Mouse (Mus musculus) lung, adult 2 months (tissue): Measurements from ENCODE around the gene Rgp1. TPM values are rescaled to one million over a fixed set of nuclear protein-coding genes. Genes with fewer than 3 reads are reported as not detected.

ENCODE experiments used
- DNase-seq: peaks from one replicate; pipeline ENCODE4 v3.0.0; 2022
- H3K4me1 ChIP-seq: fragments of 200-500 bp; 2 replicates; pipeline ENCODE4 v1.6.1; 2011; ENCODE audit warnings: low read length; ENCODE audit not compliant: control insufficient read depth, insufficient read depth
- H3K4me3 ChIP-seq: fragments of 200-500 bp; replicated peaks from 2 replicates; pipeline ENCODE3; 2011; ENCODE audit warnings: low read depth, mild to moderate bottlenecking, control low read depth, low read length; ENCODE audit errors: extremely low read depth
- CTCF ChIP-seq: fragments of 200-500 bp; IDR thresholded peaks from 2 replicates; pipeline ENCODE4 v1.5.1; 2011; ENCODE audit warnings: mild to moderate bottlenecking, low read length, control low read depth; ENCODE audit not compliant: insufficient read depth
- POLR2A ChIP-seq: fragments of 200-500 bp; IDR thresholded peaks from 2 replicates; pipeline ENCODE4 v1.6.1; 2011; ENCODE audit warnings: low read depth, mild to moderate bottlenecking, control low read depth, low read length, borderline replicate concordance; ENCODE audit errors: extremely low read depth
- WGBS: fragments of 180-500 bp; shearing (Covaris S2); methylation state at CpG from one replicate; pipeline ENCODE4 v1.1.7; 2018; 5-methylcytosine and 5-hydroxymethylcytosine counted together
- polyA plus RNA-seq: library from polyadenylated mRNA; depleted of rRNA; stranded (reverse); fragments of >200 nt; gene quantifications from 2 replicates; pipeline ENCODE4 v1.2.3, GENCODE M21; 2012

Rgp1 gene
- polyA plus RNA-seq, 1 experiment, result 47.3 TPM

GRCm38 (mm10) chr4:43552437-43552836 lies 26.1 kb upstream of the Rgp1 start:
- H3K4me1 ChIP-seq, result no peaks in the 10 kb centered on the region; the same call in 1 of the 2 replicates
- WGBS, result 97% methylated on average over 5 of the region's 5 CpGs
- DNase-seq, result no peak
- no peak overlapping the region for H3K4me3 ChIP-seq
- TF ChIP-seq POLR2A, result no peak
- no peak for TF ChIP-seq CTCF

- peaks cover 10% of the 10 kb centered on the region for H3K4me1 ChIP-seq
- no peak for DNase-seq
- TF ChIP-seq POLR2A (no peak), CTCF (no peak)
- no peak overlapping the region for H3K4me3 ChIP-seq
Measured at GRCm38 (mm10) chr4:43553891-43554290, 24.6 kb upstream of the Rgp1 start.

DNA sequence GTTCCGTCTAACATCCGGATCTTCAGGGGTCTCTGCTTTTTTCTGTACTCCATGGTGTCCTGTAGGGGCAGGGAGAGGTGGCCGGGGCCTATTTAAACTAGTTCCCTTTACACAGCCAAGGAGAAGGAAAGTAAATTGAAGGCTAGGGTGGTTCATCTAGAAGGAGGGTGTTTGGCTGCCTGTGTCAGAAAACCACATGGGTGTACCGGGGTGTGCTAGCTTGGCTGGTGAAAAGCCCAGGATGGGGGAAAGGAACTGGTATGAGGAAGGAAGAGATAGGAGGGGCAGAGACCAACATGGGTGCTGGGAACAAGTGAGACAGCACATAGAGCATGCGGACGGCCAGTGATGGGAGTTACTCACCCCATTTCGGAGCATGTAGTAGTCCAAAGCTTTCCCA lies 22.6 kb upstream of the Rgp1 start:
- 91% methylated on average over 7 of the region's 7 CpGs for WGBS
- Histone ChIP-seq H3K4me1 (peaks cover 18% of the 10 kb centered on the region), H3K4me3 (no peak overlapping the region)
- TF ChIP-seq POLR2A, result no peak
- no peak for TF ChIP-seq CTCF
- DNase-seq, result no peak

GRCm38 (mm10) chr4:43558028-43558630 lies 20.4 kb upstream of the Rgp1 start:
- H3K4me3 ChIP-seq, result peak overlapping the region; percentile 23
- WGBS, result 4% methylated on average over 5 of the region's 5 CpGs
- TF ChIP-seq POLR2A (no peak), CTCF (no peak)
- DNase-seq, result peak; percentile 56
- H3K4me1 ChIP-seq, result peaks cover 19% of the 10 kb centered on the region

DNA sequence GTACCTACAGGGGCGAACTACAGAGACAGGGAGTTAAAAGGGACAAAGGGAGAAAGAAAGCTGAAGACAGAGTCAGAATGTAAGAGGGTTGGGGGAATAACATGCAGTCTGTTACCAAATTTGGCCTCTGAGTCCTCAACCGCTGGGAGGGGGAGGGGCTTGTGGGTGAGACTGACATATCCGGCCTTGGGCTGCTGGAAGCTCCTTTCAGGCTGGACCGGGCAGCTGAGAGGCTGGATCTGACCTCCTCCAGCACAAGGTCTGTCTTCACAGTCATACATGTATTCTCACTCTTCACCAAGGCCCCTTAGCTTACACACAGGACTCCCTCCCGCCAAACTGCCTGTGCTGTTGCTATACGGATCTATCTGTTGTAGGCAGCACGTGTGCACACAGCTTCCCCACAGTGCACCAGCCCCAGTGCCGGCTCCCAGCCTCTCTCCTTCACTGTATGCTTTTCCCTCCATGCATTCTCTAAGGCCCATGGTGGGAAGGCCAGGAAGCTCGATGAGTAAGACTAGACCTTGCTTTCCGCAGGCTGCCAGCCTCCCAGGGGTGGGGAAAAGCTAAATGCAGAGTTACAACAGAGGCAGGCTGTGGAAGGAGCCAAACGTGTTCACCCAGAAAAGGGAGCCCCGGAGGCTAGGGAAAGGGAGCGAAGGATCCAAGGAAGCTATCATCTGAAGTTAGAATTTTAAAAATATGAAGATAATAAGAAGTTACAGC lies 19.7 kb upstream of the Rgp1 start:
- DNase-seq, result no peak
- Histone ChIP-seq H3K4me1 (peaks cover 26% of the 10 kb centered on the region), H3K4me3 (peak overlapping the region; percentile 47)
- TF ChIP-seq CTCF (no peak), POLR2A (peak; percentile 78; the same call in 1 of the 2 replicates)
- 10% methylated on average over 13 of the region's 13 CpGs for WGBS

- no peak for DNase-seq
- Histone ChIP-seq H3K4me1 (peaks cover 30% of the 10 kb centered on the region), H3K4me3 (peak overlapping the region; percentile 33)
- no peak for TF ChIP-seq POLR2A
- no peak for TF ChIP-seq CTCF
- 35% methylated on average over 13 of the region's 13 CpGs for WGBS
Measured at GRCm38 (mm10) chr4:43559519-43560242, 18.8 kb upstream of the Rgp1 start.

DNA sequence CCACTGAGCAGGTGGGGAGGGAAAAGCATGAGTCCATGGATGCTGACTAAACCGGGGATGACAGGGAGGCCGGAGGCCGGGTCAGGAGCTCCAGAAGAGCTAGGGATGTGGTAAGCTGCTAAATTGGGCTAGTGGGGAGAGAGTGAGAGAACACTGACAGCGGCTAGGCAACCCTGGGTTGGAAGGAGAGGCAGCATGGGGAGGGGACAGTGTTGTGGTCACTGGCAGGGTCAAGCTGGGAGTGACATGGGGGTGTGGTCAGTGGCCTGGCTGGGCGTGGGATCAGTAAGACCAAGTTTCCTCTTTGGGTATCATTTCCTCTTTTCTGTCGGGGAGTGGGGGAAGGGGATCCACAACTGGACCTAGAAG lies 18.3 kb upstream of the Rgp1 start:
- peak; percentile 50 for DNase-seq
- no peak for TF ChIP-seq CTCF
- TF ChIP-seq POLR2A, result peak; percentile 34; the same call in 1 of the 2 replicates
- peak overlapping the region; percentile 33 for H3K4me3 ChIP-seq
- 6% methylated on average over 6 of the region's 6 CpGs for whole genome bisulfite sequencing
- H3K4me1 ChIP-seq, result peaks cover 30% of the 10 kb centered on the region

GRCm38 (mm10) chr4:43560976-43561375 lies 17.5 kb upstream of the Rgp1 start:
- DNase-seq, result no peak
- WGBS, result 2% methylated on average over 2 of the region's 2 CpGs
- no peak for TF ChIP-seq POLR2A
- TF ChIP-seq CTCF, result no peak
- Histone ChIP-seq H3K4me3 (peak overlapping the region; percentile 22), H3K4me1 (peaks cover 30% of the 10 kb centered on the region)

GRCm38 (mm10) chr4:43561436-43561996 lies 17.0 kb upstream of the Rgp1 start:
- DNase-seq, result no peak
- H3K4me3 ChIP-seq, result peak overlapping the region; percentile 91
- TF ChIP-seq POLR2A (no peak), CTCF (no peak)
- WGBS, result under 1% methylated on average over 16 of the region's 16 CpGs
- peaks cover 30% of the 10 kb centered on the region for H3K4me1 ChIP-seq
